Mouse (Mus musculus) central nervous system, embryonic 14 days (tissue): ENCODE measurements around the gene Rab42. TPM values are rescaled to one million over a fixed set of nuclear protein-coding genes. Genes with fewer than 3 reads are reported as not detected.

ENCODE experiments used
- polyA plus RNA-seq: library from polyadenylated mRNA; depleted of rRNA; stranded (reverse); fragments of >200 nt; gene quantifications from 2 replicates; pipeline ENCODE4 v1.2.3, GENCODE M21; 2012; rRNA removed

Rab42 gene
- polyA plus RNA-seq, result 1.0 and 1.3 TPM in 2 replicates

GRCm38 (mm10) chr4:132302939-132303479 lies at the start of gene Rab42:
TSS of gene Rab42 (minus strand) at chr4:132303385.

DNA sequence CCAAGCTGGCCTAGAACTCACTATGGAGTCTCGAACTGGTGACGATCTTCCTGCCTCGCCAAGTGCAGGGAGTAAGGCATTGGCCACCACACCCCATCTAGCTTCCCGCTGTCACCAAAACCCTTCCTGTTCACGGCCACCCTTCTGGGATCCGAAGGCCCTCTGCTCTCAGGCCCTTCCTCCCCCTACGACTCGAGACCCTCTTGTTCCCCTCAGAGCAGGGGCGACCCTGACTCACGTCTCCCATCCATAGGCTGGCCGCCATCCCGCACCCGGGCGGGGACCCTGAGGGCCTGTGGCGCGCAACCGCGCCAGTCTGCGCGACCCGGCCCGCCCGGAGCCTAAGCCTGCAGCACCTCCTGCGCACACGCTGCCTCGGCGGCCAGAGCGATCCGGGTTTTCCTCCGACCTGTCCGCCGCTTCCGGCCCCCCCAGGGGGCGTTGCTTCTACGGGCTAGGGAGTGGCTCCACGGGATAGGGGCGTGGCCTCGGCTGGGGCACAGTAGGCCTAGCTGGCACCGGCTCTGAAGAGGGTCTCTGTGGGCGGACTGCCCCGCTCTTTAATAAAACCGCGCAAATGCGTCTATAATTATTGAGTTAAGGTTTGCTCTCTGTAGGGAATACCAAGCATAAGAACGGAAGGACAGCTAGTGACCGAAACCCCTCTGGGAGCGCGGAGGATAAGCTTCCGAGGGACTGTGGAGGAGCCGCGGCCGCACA lies 26.1 kb upstream of the Rab42 start, which contains the start of gene Trnau1ap:
Gene Trnau1ap (minus strand): TSS at position 424 of the 720 bp plus-strand sequence.

DNA sequence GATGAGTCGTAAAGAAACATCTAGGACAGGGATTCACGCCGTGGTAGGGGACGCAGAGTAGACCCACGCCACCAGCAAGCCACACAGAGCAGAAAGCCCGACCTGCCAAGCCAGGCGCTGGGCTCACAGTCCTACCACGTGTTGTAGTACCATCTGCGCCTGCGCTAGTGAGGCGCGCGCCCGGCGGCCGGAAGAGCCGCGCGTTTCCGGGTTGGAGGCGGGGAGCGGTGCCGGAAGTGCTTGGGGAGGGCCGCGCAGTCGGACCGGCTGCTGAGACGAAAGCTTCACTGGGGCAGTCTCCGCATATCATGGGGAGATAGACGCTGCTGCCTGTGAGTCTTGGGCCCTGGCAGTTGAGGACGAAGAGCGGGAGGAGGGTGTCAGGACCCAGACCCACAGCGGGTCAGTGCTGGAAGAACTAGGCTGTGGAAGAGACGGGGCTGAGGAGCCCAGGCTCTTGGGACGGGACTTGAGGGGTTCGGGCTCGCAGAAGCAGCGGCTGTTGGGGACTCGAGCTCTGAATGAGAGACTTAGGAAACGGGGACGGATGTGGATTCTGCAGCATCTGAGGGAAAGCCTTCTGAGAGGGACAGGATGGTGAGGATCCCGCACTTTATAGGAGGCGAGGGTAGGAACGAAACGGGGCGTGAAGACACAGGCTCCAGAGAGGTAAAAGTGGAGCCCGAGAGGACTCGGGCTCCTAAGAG lies 28.9 kb downstream of the Rab42 start, which contains the start of gene Taf12:
Gene Taf12 (plus strand): TSS at position 220 of the 707 bp plus-strand sequence.

DNA sequence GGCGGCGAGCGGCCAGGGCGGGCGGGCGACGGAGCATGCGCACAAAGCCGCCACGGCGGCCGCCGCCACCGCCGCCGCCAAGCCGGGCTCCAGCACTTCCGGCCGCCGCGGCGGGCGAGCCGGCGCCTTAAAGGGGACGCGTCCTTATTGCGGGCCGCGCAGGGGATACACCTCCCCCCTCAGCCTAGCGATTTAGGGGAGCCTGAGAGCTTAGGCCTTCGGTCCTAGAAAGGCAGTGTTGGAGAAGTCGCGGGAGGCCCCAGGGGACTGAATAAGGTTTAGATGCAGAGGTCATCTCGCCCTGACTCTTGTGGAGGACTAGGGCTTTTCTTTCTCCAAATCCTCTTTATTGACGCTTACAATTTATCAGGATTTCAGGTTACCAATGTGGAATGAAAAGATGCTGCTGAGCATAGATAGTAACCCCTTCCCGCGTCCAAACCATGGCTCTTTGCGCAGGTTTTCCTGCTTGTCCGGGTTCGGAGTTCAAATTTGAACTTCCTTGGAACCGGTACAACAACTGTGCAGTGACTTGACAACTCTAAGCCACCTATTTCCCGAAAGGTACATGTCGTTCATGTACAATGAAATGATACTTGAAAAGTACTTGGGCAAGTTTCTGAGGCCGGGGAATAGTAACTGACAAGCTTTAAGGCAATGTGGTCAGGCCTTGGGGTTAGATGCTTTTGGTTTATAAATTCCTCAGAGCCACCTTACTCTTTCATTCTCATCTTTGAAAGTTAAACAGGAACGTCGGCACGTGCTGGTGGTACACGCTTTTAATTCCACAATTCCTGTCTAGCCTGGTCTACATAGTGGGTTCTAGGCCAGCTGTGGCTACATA lies 41.4 kb downstream of the Rab42 start, which contains the start of gene Gmeb1:
Gene Gmeb1 (minus strand): TSS at position 89 of the 844 bp plus-strand sequence.

Other genes with a start within 250 kb of the Rab42 start
- gene Gm10300, start 228.7 kb downstream of the Rab42 start, polyA plus RNA-seq, result 0.04 TPM in 1 of 2 replicates, not detected in the other
- 104 and 111 TPM in 2 replicates for gene Epb41, start 228.1 kb downstream of the Rab42 start, polyA plus RNA-seq
- gene Oprd1, start 158.9 kb downstream of the Rab42 start, polyA plus RNA-seq, result 0.20 and 0.41 TPM in 2 replicates
- gene Ythdf2, start 91.1 kb downstream of the Rab42 start, polyA plus RNA-seq, result 33.8 and 40.8 TPM in 2 replicates
- gene Gmeb1, start 41.8 kb downstream of the Rab42 start, polyA plus RNA-seq, result 38.4 and 38.6 TPM in 2 replicates
- 28.0 and 31.5 TPM in 2 replicates for gene Taf12, start 29.0 kb downstream of the Rab42 start, polyA plus RNA-seq
- gene Trnau1ap, start 26.2 kb upstream of the Rab42 start, polyA plus RNA-seq, result 31.8 and 35.1 TPM in 2 replicates
- 30.0 and 31.2 TPM in 2 replicates for gene Rcc1, start 50.2 kb upstream of the Rab42 start, polyA plus RNA-seq
- 18.2 and 19.2 TPM in 2 replicates for gene Phactr4, start 119.1 kb upstream of the Rab42 start, polyA plus RNA-seq
- gene Med18, start 160.5 kb upstream of the Rab42 start, polyA plus RNA-seq, result 7.1 and 8.5 TPM in 2 replicates
- 4.7 and 5.3 TPM in 2 replicates for gene Sesn2, start 207.1 kb upstream of the Rab42 start, polyA plus RNA-seq
- 986 and 1,012 TPM in 2 replicates for gene Atpif1, start 230.3 kb upstream of the Rab42 start, polyA plus RNA-seq
- 115 TPM in 2 replicates for gene Dnajc8, start 232.2 kb upstream of the Rab42 start, polyA plus RNA-seq